Mouse (Mus musculus) adrenal gland, adult 2 months (tissue): ENCODE results near the gene Tectb. TPM values are rescaled to one million over a fixed set of nuclear protein-coding genes. Genes with fewer than 3 reads are reported as not detected.

Experiments used
- microRNA-seq, 2 experiments: library from miRNA; unstranded; fragments of <30 nt; microRNA quantifications; one replicate each; pipeline ENCODE4 v1.2.0; 2021
- polyA plus RNA-seq: library from polyadenylated mRNA; depleted of rRNA; stranded (reverse); fragments of >200 nt; gene quantifications from 2 replicates; pipeline ENCODE4 v1.2.3, GENCODE M21; 2012; rRNA removed
- total RNA-seq, 2 experiments: library from RNA; stranded (reverse); gene quantifications; 2 replicates each; pipeline ENCODE4 v1.2.3; 2021

Tectb gene
- total and polyA plus RNA-seq, 3 experiments, result 0.41 to 0.89 TPM; not detected in 1

Small RNAs within 50 kb of the gene (microRNA-seq; reads per million reads assigned to microRNA genes)
- gene Mir6715, result 1.8 to 7.9 reads per million in 2 experiments

Other genes starting within 250 kb of the Tectb start
- gene Gpam, start 53.5 kb upstream of the Tectb start, total RNA-seq, result 100 to 1,000 TPM; 199 to 552 TPM
- gene Gpam, start 53.5 kb upstream of the Tectb start, polyA plus RNA-seq, result 134 and 233 TPM in 2 replicates
- gene Gucy2g, start 60.5 kb downstream of the Tectb start, total RNA-seq, result not detected
- 0.03 TPM in 1 of 2 replicates, not detected in the other for gene Gucy2g, start 60.5 kb downstream of the Tectb start, polyA plus RNA-seq
- gene Acsl5, start 71.2 kb downstream of the Tectb start, total RNA-seq, result 100 to 1,000 TPM in 1 of 2 experiments, 10 to 100 TPM in 1; 86.1 to 324 TPM
- gene Acsl5, start 71.2 kb downstream of the Tectb start, polyA plus RNA-seq, result 7.4 and 10.4 TPM in 2 replicates
- 10 to 100 TPM; 38.0 to 41.9 TPM for gene Zdhhc6, start 135.3 kb downstream of the Tectb start, total RNA-seq
- 5.2 and 6.1 TPM in 2 replicates for gene Zdhhc6, start 135.3 kb downstream of the Tectb start, polyA plus RNA-seq
- 10 to 100 TPM; 34.2 to 39.6 TPM for gene Vti1a, start 135.6 kb downstream of the Tectb start, total RNA-seq
- gene Vti1a, start 135.6 kb downstream of the Tectb start, polyA plus RNA-seq, result 12.7 and 13.4 TPM in 2 replicates